Mouse (Mus musculus) NIH3T3 (cell line): ENCODE data around the gene Prrt2.
A peak's percentile ranks its signal among the peaks of the same experiment; 100 is the strongest.

Source experiments
- DNase-seq: peaks from one replicate; pipeline ENCODE4 v3.0.0-alpha.2; 2012; ENCODE audit warnings: low read depth

The Prrt2 gene

GRCm38 (mm10) chr7:127020031-127020430 is 980 bp downstream of the Prrt2 start:
- DNase-seq: no peak

DNA sequence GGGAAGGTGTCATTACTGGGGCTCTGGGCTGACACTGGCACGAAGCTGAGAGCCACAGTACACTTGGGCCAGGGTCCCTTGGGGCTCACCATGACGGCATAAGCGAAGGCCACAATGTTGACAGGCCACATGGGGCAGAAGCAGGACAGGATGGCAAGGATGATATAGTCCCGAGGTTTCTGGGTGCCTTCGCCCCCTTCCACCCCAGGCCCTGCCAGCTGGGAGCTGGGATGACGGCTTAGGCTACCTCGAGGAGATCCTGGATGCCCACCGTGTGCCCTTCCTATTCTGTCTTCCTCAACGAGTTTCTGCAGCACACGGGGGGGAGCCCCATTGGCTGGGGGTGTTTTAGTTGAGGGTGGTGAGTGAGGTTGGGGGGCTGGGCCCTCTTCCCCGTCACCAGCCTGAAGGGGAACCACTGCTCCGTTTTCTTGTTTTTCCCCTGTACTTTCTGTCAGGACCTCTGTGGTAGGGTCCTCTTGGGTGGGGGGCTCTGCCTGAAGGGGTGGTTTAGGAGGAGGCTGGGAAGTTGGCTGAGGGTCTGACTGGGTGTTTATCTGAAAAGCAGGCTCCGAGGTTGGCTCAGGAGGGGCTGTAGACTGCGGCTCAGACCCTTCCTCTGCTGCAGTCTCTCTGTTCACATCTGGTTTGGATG is 1.6 kb downstream of the Prrt2 start:
- no peak for DNase-seq

DNA sequence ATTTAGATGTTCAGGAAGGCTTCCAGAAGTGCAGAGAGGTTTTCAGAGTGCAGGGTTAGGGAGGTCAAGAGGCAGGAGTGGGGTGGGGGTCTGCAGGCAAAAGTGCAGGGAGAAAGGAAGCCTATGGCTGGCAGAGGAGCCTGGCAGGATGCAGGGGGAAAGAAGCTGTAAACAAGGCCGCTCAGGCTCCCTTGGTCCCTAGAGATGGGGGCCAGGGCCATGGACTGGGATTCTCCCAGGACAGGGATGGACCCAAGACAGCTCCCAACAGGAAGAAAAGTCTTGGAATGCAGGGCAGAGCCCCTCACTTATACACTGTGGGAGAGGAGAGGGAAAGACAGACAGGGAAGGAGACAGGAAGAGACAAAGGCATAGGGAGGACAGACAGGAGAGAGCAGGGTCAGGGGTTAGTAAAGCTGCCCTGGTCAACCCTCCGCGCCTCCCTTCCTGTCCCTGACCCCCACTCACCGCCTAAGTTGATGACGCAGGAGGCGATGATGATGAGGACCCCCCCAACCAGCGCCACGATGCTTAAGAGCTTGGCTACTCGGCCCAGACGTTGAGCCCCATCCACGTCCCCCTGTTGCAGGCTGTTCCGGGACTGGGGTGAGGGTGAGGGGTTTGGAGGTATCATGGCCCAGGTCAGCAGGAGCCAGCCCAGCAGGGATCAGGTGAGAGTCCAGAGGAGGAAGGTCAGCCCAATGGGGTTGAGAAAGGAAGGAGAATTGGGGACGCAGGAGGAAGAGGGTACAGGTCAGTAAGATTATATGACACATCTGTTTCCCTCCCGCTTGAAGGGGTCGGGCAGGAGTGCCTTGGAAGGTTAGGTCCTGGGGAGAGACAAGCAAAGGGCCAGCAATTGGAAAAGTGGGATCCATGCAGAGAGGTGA is 2.4 kb downstream of the Prrt2 start:
- no peak for DNase-seq

DNA sequence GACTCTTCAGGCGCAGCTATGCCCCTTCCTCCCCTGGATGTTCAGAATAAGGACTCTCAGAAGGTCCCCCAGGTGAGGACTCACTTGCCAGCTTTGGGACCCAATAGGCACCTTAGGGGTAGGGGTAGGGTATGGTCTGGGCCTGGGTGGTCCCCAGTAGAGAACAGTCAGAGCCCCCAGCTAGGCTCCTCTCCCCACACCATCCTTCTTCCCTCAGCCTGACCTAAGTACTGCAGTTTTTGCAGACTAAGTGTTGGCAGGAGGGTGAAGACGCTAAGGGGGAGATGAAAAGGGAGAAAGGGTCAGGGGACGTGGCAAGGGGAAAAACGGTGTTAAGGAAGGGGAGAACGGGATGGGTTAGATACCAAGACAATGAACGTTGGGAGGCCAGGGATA is 3.1 kb downstream of the Prrt2 start:
- DNase-seq: no peak

- DNase-seq: peak; percentile 99
Measured at GRCm38 (mm10) chr7:127016971-127017949, 3.8 kb downstream of the Prrt2 start, which contains the start of gene Pagr1a. Gene Pagr1a, minus strand, starts transcription at chr7:127017352.

GRCm38 (mm10) chr7:127016486-127016938 is 4.5 kb downstream of the Prrt2 start:
- DNase-seq: peak; percentile 68

DNA sequence TGATC is 4.7 kb downstream of the Prrt2 start, which contains the start of gene Pagr1b:
Gene Pagr1b (minus strand): TSS at position 4 of the 5 bp plus-strand sequence.
- DNase-seq: no peak

GRCm38 (mm10) chr7:127016081-127016480 is 4.9 kb downstream of the Prrt2 start:
- peak; percentile 78 for DNase-seq

DNA sequence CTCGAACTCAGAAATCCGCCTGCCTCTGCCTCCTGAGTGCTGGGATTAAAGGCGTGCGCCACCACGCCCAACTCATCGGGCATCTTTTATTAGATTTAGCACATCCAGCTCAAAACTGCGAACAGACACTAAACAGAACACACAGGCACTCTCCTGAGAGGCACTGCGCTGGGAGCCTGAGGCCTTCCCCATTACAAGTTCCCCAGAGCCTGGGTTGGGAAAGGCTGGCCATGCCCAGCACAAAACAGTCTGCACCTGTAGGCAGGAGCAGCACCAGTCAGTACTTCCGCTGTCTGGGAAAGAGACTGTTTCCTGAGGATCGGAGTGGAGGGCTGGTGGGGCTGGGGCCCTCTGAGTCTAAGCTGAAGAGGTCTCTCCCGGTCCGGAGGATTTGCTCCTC is 6.0 kb downstream of the Prrt2 start:
- DNase-seq: no peak

DNA sequence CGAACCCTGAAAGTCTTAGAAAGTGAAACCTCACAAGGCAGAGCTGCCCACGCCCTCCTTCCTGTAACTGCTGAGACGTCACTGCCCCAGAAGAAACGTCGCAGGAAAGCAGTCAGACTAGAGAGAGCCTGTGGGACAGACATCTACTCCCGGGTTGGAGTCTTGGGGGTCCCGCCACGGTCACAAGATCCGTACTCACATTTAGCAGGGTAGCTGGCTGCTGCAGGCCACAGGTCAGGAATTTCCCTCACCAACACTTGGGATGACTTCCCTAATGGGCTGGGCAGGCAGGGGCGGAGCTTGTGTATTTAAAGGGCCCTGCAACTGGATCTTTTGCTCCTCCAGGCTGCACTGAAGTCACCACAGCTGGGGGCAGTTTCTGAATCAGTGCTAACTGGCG is 6.7 kb downstream of the Prrt2 start, which contains the start of gene Mvp:
Gene Mvp (minus strand): TSS at position 302 of the 400 bp plus-strand sequence.
- peak; percentile 86 for DNase-seq

- no peak for DNase-seq
Measured at GRCm38 (mm10) chr7:127013385-127013784, 7.6 kb downstream of the Prrt2 start.

DNA sequence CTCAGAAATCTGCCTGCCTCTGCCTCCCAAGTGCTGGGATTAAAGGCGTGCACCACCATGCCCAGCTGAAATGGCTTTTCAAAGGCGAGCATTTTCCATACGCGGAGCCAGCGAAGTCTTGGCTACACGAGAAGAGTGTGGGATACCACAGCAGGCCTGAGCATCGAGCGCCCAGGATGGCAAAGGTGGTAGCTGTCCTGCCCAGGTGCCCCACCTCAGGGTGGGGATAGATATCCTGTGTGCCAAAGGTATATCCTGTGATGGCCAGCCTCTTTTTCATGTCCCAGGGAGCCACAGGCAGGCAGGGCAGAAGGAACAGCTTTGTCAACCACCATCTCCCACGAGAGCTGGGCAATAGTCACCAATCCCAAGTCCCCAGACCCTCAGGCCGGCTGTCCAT is 8.2 kb downstream of the Prrt2 start:
- DNase-seq: no peak

DNA sequence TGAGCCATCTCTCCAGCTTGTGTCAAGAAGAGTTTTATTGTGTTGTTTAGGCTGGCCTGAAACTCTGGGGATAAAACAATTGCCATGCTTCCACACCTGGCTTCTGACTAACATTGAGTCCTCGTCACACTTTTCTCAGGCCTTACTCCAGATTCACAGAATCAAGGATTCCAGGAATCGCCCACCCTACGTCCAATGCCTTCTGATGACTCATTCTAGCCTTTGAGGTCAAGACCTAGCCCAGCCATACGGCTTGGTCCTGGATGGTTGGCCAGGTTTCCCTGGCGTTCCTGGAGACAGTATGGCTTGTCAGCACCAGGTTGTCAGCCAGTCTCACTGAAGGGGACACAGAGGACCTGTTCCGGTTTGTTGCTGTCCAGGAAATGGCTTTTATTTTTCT is 8.6 kb downstream of the Prrt2 start:
- DNase-seq: no peak

GRCm38 (mm10) chr7:127011717-127012116 is 9.3 kb downstream of the Prrt2 start:
- DNase-seq: no peak

DNA sequence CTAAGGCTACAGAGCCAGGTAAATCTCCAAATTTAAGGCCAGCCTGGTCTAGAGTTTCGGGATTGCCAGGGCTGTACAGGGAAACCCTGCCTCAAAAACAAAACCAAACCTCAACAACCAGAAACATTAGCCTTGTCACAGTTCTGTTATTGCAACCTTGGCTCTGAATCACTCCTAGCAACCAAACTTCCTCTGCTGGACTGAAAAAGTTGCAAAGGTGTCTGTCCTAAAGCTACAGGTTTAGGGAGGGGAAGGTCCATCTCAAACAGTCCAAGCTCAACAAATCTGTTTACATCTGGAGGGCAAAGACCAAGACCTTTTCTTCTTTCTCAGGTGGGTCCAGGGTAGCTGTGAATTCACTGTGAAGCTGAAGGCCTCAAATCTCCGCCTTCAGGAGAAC is 10.0 kb downstream of the Prrt2 start:
- DNase-seq: no peak

DNA sequence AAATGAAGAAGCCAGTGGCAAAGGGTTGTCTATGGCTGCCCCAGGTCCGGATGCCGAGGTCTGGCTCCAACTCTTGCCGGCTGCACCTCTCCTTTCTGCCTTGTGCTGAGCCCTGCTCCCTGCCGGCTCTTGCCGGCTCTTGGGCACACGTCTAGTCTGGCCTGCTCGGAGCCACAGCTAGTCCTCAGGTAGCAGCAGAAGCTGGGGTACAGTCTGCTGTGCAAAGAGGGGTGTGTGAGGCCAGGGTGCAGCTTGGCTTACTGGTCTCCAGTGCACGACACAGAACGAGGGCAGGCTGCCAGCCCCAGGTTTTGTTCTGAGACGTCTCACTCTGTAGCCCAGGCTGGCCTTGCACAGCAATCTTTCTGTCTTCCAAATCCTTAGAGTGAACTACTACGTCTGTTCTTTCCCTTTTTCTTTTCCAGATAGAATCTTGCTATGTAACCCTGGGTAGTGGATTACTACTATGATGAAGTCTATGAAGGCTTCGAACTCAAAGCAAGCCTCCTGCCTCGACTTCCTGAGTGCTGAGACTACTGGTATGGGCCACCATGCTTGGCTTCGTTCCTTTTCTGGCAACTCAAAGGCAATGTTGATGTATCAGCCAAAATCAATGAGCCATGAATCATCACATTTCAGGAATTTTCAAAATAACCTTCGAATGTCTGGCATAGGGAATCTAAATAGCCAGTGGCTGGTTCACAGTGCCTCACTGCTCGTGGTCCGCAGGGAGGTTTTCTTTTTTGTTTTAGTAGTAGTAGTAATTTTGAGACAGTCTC is 11.5 kb downstream of the Prrt2 start:
- peak; percentile 30 for DNase-seq

DNA sequence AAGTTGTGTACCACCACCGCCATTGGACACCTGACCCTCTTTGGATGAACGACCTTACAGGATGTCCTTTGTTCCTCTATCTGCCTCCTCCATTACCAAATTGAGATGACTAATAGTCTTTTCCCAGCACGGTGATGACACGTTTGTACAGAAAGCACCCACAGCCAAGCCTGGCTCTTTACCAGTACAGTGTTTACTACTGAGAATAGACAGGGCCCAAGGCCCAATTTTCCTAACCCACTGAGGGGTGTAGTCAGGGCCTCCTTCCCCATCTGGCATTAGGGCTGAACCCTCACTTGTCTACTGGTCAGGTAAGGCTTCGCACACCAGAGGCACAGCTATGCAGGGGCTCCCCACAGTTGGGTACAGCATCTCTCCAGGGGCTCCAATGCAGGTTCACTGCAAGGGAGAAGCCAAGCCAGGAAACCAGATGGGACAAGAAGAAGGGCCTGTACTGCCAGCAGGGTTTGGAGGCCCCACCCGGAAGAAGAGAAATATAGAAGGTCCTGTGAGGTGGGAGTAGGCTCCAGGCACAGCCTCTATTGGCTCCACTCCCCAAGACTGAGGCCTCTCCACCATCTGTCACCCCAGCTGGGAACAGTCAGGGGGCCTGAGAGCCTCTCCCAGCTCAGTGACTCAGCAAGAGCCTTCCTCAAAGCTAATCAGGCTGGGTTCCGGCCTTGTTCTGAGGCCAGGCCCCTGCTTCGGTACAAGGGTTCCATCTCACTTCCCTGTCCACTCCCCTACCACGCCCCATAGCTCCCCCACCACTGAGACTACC is 12.6 kb downstream of the Prrt2 start:
- peak; percentile 84 for DNase-seq

DNA sequence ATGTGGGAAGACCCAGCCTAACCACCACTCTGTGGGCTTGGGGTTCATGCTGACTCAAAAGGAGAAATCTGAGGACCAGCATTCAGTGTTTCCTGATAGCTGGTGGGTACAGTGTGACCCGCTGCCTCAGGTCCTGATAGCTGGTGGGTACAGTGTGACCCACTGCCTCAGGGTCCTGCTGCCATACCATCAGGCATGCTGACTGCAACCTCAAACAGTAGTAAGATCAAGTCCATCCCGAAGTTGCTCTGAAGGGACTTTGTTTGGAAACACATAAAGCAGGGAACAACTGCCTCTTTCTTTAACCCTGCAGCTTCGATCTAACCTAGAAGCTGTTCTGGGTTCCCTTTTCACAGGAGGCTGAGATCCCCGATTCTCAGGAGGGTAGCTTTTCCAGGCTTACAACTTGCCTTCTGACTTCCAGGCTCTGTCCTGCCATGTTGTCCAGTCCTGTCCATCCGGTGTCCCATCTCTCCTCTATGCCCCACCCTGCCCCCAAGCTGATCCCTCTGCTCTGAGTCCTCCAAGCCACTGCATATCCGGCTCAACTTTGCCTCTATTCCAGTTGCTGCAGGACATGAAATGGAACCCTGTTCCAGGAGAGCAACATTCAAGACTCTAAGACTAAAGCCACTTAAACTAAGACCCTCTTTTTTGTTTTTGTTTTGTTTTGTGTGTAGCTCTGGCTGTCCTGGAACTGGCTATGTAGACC is 13.5 kb downstream of the Prrt2 start:
- no peak for DNase-seq

DNA sequence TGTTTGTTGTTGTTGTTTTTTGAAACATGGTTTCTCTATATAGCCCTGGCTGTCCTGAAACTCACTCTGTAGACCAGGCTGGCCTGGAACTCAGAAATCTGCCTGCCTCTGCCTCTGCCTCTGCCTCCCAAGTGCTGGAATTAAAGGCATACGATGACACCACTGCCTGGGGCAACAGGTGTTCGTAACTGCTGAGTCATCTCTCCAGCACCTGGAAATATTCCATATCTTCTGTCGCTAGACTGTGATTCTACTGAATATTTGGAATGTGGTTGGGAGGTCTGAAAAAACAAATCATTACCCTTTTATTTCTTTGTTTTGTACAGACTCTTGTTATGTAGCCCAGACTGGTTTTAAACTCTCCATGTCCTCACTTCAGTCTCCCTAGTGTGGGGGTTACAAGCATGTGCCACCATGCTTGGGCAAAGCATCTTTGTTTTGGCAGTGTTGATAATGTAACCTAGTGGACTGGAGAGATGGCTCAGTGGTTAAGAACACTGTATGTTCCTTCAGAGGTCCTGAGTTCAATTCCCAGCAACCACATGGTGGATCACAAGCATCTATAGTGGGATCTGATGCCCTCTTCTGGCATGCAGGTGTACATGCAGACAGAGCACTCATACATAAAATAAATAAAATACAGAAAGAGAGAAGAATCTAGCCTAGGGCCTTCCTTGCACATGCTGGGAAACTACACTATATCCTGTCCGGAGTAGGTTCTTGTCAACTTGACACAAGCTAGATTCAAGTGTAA is 16.7 kb downstream of the Prrt2 start:
- DNase-seq: no peak

- DNase-seq: no peak
Measured at GRCm38 (mm10) chr7:127003620-127004019, 17.4 kb downstream of the Prrt2 start.
